Mouse (Mus musculus) Patski (cell line): ENCODE results near the gene Nanos2. TPM values are rescaled to one million over a fixed set of nuclear protein-coding genes. Genes with fewer than 3 reads are reported as not detected.

ENCODE experiments used
- ATAC-seq: fragments of 100-300 bp; one replicate; pipeline ENCODE4 v1.8.0; 2021
- CTCF ChIA-PET: fragments of 350-600 bp; sonication (Branson Sonifier 250); formaldehyde crosslinking; loops from one replicate; lab custom pipeline; 2022; ENCODE audit warnings: inconsistent platforms; lab: Charles Lee
- POLR2A ChIA-PET: fragments of 350-600 bp; sonication (Branson Sonifier 250); formaldehyde crosslinking; loops from one replicate; lab custom pipeline; 2022; ENCODE audit warnings: antibody characterized with exemption, inconsistent platforms; lab: Charles Lee
- DNase-seq: peaks from one replicate; pipeline ENCODE4 v3.0.0-alpha.2; 2011; ENCODE audit warnings: low read depth, low spot score
- H3K27me3 ChIP-seq: fragments of 371-371 bp; one replicate; pipeline ENCODE4 v1.5.1; 2021
- CTCF ChIP-seq: fragments of 100-300 bp; IDR thresholded peaks from one replicate; pipeline ENCODE4 v1.5.1; 2021
- in situ Hi-C: fragments of 300-500 bp; cut with MboI; formaldehyde crosslinking; loops from 3 replicates; pipeline ENCODE4 v1.11.1; 2018; ENCODE audit warnings: low pct_unique_long_range_greater_than_20kb, mixed read lengths
- polyA plus RNA-seq: library from polyadenylated mRNA; unstranded; gene quantifications from one replicate; pipeline ENCODE4 v1.2.3, GENCODE M21; 2021

The Nanos2 gene
- polyA plus RNA-seq, 1 experiment from 2014 or later: not detected

DNA sequence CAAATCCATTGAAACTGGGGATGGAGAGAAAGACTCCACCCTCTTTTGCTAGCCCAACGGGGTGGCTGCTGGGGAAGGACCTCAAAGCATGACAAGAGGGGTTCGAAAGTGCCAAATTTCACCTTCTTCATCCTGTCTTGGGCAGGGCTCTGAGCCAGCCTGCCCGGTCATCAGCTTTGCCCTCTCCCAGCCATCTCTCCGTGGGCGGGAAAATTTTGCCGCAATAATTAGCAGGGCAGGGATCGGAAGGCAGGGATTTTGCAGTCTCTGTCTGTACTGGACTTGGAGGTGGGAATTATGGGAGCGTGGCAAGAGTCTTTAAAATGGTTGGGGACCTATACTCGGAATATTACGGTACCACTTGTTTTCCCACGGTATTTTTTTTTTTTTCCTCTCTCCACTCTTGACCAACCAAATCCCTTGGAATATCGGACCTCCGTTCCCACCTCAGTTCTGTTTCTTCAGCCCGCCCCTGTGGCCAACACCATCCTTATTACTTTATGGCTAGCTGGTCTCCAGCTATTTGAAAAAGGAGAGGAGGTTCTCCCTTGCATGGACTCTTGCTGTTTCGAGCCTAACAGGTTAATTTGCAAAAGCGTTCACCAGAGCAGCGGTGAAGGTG lies 24.9 kb upstream of the Nanos2 start:
- peaks cover 5% of the 10 kb centered on the region for H3K27me3 ChIP-seq
- DNase-seq: no peak
- ChIA-PET POLR2A (interaction anchor here (1.6 kb wide), 1 partner anchor 24 kb away, joined by 6 read pairs; no protein-coding TSS in a partner anchor), CTCF (no interaction called here)
- TF ChIP-seq CTCF: no peak
- ATAC-seq: no peak
- in situ Hi-C loops: no loop called here

DNA sequence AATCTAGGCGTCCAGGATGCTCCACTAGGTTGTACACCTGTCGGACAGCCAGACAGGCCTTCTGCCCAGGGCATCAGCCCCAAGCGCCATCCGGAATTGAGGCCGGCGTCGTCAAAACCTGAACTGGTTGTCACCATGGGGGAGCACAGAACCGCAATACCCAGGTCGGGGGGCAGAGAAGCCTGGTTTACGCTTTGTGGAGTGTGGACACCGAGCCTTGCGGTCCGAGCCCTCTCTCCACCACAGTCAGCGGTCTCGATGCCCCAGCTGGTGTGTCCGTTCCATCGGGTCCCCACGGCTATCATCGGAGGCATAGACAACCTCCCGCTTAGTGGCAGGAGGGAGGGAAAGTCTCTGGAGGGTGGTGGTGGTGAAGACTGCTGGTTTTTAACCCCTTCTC lies 24.4 kb upstream of the Nanos2 start:
- ChIA-PET CTCF (no interaction called here), POLR2A (interaction anchor here (1.6 kb wide), 1 partner anchor 23 kb away, joined by 6 read pairs; no protein-coding TSS in a partner anchor)
- H3K27me3 ChIP-seq: peaks cover 5% of the 10 kb centered on the region
- TF ChIP-seq CTCF: no peak
- DNase-seq: no peak
- in situ Hi-C loops: no loop called here
- no peak for ATAC-seq

DNA sequence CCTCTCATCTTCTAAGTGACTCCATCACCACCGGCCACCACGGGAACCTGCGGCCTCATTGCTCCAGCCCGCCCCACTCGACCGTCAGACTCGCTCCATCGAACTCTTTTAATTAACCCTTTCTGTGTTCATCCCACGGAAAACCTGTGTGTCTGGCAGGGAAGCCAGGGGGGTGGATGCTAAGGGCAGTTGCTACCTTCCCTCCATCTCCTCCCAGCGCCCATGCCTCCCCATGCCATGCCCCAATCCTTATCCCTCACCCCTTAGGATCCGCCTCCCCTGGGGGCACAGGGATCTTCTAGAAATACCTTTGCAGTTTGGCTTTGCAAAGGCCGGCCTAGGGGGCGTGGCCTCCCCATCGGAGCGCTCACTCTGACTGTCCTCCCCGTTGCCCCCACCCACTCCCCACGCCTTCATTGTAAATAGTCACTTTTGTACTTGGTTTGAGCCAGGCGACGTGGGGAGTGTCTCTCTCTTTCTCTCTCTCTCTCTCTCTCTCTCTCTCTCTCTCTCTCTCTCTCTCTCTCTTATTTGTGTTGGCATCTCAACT lies 23.8 kb upstream of the Nanos2 start:
- DNase-seq (no peak), ATAC-seq (no peak)
- H3K27me3 ChIP-seq: peaks cover 5% of the 10 kb centered on the region
- no peak for TF ChIP-seq CTCF
- CTCF ChIA-PET: no interaction called here
- in situ Hi-C loops: no loop called here
- POLR2A ChIA-PET: no interaction called here

DNA sequence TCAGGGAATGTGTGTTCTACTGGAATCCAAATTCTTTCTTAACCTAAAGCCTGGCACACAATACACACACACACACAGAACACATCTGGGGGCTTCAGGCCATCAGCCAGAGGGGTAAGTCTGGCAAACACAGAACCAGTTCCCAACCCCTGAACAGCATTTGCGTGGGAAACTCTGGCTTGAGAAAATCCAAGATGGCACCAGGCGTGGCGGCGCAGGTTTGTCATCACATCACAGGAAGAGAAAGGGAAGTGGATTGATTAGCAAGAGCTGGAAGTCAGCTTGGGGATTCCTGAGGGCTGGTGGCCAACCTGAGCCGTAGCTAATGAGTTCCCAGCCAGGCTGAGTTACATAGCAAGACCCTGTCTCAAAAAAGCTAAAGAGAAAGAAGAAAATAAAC lies 21.9 kb upstream of the Nanos2 start:
- no peak for TF ChIP-seq CTCF
- CTCF ChIA-PET: no interaction called here
- POLR2A ChIA-PET: no interaction called here
- no peak for DNase-seq
- ATAC-seq: no peak
- in situ Hi-C loops: no loop called here
- peaks cover 5% of the 10 kb centered on the region for H3K27me3 ChIP-seq

DNA sequence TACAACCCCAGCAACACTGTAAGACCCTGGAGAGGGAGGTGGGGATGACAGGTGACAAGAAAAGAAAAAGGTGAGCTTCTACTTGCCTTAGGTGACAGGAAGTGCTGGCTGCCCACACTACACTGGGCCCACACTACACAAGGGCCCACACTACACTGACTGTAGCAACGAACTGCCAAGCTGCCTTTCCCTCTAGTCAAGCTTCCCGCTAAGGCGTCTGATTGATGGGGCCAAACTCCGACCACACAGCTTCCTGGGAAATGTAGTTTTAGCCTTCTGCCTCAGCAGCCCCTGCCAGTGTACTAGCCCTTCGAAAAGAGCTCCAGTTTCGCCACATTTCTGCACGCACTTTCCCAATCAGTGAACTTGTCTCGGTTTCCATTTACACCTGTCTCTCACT lies 19.6 kb upstream of the Nanos2 start:
- ChIA-PET CTCF (interaction anchor here (0.6 to 0.8 kb wide), 2 partner anchors 15 to 23 kb away, joined by 4 to 5 read pairs; no protein-coding TSS in a partner anchor), POLR2A (interaction anchor here (1.1 kb wide), 1 partner anchor 23 kb away, joined by 3 read pairs; no protein-coding TSS in a partner anchor)
- DNase-seq (no peak), ATAC-seq (no peak)
- H3K27me3 ChIP-seq: peaks cover 5% of the 10 kb centered on the region
- no peak for TF ChIP-seq CTCF
- in situ Hi-C loops: no loop called here

DNA sequence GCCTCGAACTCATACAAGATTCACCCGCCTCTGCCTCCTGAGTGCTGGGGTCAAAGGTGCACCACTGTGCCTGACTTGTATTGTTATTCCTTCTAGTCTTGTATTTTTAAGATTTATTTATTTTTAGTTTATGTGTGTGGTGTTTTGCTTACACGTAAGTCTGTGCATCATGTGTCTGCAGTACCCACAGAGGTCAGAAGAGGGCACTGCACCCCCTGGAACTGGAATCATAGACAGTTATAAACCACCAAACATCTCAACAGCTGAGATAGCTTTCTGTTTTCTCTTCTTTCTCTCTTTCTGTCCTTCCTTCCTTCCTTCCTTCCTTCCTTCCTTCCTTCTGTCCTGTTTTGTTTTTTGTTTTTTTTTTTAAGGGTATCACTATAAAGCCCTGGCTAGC lies 16.2 kb upstream of the Nanos2 start:
- POLR2A ChIA-PET: no interaction called here
- H3K27me3 ChIP-seq: no peaks in the 10 kb centered on the region
- CTCF ChIA-PET: no interaction called here
- no peak for ATAC-seq
- in situ Hi-C loops: no loop called here
- no peak for TF ChIP-seq CTCF
- DNase-seq: no peak

DNA sequence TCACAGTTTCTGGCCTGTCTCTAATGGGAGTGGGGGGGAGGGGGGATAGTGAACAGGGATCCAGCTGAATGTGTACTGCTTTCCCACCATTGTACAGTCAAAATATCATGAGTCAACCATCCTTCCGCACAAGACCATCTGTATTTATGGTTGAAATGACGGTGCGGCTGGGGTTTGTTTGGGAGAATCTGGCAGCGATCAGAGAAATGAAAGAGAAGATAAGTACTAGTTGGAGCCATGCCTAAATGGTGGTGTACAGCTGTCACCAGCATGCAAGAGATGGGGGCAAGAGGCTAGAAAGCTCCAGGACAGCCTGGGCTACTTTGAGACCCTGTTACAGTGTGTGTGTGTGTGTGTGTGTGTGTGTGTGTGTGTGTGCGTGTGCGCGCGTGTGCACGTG lies 8.8 kb upstream of the Nanos2 start:
- DNase-seq (no peak), ATAC-seq (no peak)
- in situ Hi-C loops: no loop called here
- peaks cover 3% of the 10 kb centered on the region for H3K27me3 ChIP-seq
- no peak for TF ChIP-seq CTCF
- ChIA-PET CTCF (no interaction called here), POLR2A (no interaction called here)

DNA sequence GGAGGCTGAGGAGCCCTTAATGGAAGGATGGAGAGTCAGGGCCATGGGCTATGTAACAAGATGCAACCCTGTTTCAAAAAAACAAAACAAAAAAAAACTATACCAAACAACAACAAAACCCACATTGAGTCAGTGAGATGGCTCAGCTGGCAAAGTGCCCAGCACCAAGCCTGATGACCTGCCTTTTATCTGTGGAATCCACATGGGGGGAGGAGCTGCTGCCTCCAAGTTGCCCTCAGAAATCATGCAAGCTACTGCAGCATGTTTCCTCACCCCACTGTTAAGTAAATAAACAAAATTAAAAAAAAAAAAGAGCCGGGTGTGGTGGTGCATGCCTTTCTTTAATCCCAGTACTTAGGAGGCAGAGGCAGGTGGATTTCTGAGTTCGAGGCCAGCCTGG lies 697 bp upstream of the Nanos2 start:
- DNase-seq (no peak), ATAC-seq (no peak)
- CTCF ChIA-PET: no interaction called here
- no peaks in the 10 kb centered on the region for H3K27me3 ChIP-seq
- in situ Hi-C loops: no loop called here
- no peak for TF ChIP-seq CTCF
- POLR2A ChIA-PET: interaction anchor here (1.3 kb wide), 1 partner anchor 25 kb away, joined by 6 read pairs; no protein-coding TSS in a partner anchor

DNA sequence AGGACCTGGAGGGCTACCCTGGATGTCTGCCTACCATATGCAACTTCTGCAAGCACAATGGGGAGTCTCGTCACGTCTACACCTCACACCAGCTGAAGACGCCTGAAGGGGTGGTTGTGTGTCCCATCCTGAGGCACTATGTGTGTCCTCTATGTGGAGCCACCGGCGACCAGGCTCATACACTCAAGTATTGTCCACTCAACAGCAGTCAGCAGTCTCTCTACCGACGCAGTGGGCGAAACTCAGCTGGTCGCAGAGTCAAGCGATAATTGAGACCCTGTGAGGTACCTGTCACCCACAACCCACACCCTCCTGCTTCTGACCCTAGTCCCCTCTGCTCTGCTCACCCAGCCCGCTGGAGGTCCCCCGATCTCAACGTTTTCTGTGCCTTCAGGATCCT lies 547 bp downstream of the Nanos2 start:
- DNase-seq (no peak), ATAC-seq (no peak)
- in situ Hi-C loops: no loop called here
- TF ChIP-seq CTCF: no peak
- ChIA-PET POLR2A (no interaction called here), CTCF (no interaction called here)
- H3K27me3 ChIP-seq: no peaks in the 10 kb centered on the region

DNA sequence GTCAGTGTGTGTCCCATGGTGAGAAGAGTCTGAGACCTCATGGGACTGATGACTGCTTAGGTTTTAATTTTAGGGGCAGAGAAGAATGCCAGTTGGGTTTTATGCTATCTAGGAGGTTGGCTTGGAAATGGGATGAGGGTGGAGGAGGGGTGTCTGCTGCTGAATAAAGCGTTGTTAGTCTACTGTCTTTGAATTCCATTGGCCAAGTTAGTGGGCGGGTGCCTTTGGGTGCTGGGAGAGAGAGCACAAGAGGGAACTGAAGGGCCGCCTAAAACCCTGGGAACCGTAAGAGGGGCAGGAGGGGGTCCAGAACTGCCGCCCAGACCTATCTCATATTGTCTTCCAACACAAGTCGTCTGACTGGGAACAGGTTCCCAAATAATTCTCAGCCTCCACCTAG lies 1.6 kb downstream of the Nanos2 start:
- CTCF ChIA-PET: no interaction called here
- POLR2A ChIA-PET: no interaction called here
- ATAC-seq: no peak
- no peak for TF ChIP-seq CTCF
- in situ Hi-C loops: no loop called here
- no peak for DNase-seq
- H3K27me3 ChIP-seq: no peaks in the 10 kb centered on the region

DNA sequence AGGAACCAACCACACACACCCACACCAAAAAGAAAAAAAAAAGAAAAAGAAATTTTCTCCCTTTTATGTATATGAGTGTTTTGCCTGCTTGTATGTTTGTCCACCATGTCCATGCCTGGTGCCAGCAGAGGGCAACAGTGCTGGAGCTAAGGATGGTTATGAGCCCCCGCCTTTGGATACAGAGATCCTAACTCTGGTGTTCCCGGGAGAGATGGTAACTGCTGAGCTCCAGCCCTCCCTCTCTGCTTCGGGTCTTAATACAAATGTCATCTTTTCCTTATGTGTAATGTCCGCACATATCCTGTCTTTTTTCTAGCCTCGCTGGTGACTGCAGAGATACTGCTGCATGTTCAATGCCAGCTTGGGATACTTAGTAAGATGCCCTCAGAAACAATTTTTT lies 2.8 kb downstream of the Nanos2 start:
- ChIA-PET CTCF (interaction anchor here (0.8 to 1.0 kb wide), 3 partner anchors 9 to 98 kb away, joined by 3 to 5 read pairs (median 3); no protein-coding TSS in a partner anchor), POLR2A (interaction anchor here (1.1 to 1.2 kb wide), 2 partner anchors 21 to 23 kb away, joined by 3 to 4 read pairs; no protein-coding TSS in a partner anchor)
- H3K27me3 ChIP-seq: no peaks in the 10 kb centered on the region
- TF ChIP-seq CTCF: no peak
- in situ Hi-C loops: no loop called here
- DNase-seq: no peak
- ATAC-seq: no peak
